Mouse (Mus musculus) stomach, embryonic 15.5 days (tissue): ENCODE measurements around the gene Epha7. TPM values are rescaled to one million over a fixed set of nuclear protein-coding genes. Genes with fewer than 3 reads are reported as not detected.

Experiments
- ATAC-seq: fragments of 200-750 bp; cut with Nextera tagmentation; 2 replicates; pipeline ENCODE4 v1.8.0; 2017; ENCODE audit warnings: low read depth, moderate number of reproducible peaks, moderate TSS enrichment; ENCODE audit not compliant: insufficient read depth, low FRiP score
- H3K27ac ChIP-seq: fragments of 300-500 bp; sonication (generic); 2 replicates; pipeline ENCODE4 v1.5.1; 2015; ENCODE audit warnings: mild to moderate bottlenecking, inconsistent platforms
- H3K27me3 ChIP-seq: fragments of 300-500 bp; sonication (generic); replicated peaks from 2 replicates; pipeline ENCODE4 v1.6.1; 2015; ENCODE audit warnings: inconsistent platforms
- H3K36me3 ChIP-seq: fragments of 300-500 bp; sonication (generic); 2 replicates; pipeline ENCODE4 v1.6.1; 2015; ENCODE audit warnings: inconsistent platforms
- H3K4me1 ChIP-seq: fragments of 300-500 bp; sonication (generic); 2 replicates; pipeline ENCODE4 v1.6.1; 2015; ENCODE audit warnings: inconsistent platforms
- H3K4me2 ChIP-seq: fragments of 300-500 bp; sonication (generic); 2 replicates; pipeline ENCODE4 v1.6.1; 2015; ENCODE audit warnings: mild to moderate bottlenecking, inconsistent platforms
- H3K4me3 ChIP-seq: fragments of 300-500 bp; sonication (generic); replicated peaks from 2 replicates; pipeline ENCODE4 v1.5.1; 2015; ENCODE audit warnings: inconsistent platforms
- H3K9ac ChIP-seq: fragments of 300-500 bp; sonication (generic); 2 replicates; pipeline ENCODE4 v1.6.1; 2015; ENCODE audit warnings: inconsistent platforms
- H3K9me3 ChIP-seq: fragments of 300-500 bp; sonication (generic); 2 replicates; pipeline ENCODE4 v1.6.1; 2016; ENCODE audit warnings: inconsistent platforms
- WGBS: fragments of 180-500 bp; shearing (Covaris S2); methylation state at CpG from one replicate; pipeline ENCODE4 v1.1.7; 2015; 5-methylcytosine and 5-hydroxymethylcytosine counted together
- polyA plus RNA-seq: library from polyadenylated mRNA; unstranded; fragments of >200 nt; fragmentation: Nextera tagmentation; extraction: Ambion mirVana; gene quantifications from 2 replicates; pipeline ENCODE4 v1.2.1, GENCODE M21; 2015

Epha7 gene
- polyA plus RNA-seq, 1 experiment from 2014 or later = 21.8 TPM

DNA sequence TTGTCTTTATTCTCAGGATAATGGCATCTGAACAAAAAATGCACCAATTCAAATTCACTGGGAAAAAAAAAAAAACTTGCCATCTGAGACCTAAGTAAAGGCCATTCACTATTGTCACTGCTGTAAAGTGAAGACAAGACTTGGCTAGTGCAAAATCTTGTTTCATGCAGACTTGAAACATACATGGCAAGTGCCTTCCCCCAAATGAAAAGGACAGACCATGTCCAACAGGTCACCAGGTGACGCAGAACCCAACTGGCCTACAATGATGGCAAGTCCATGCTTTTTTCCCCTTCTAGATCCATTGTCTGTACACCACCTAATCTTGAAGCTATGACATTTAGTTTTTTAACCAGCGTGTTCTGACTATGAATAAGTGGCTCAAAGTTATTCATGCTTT lies 94.1 kb downstream of the Epha7 start:
- no peak overlapping the region for H3K4me3 ChIP-seq
- no peak overlapping the region for H3K4me2 ChIP-seq
- no peaks in the 10 kb centered on the region for H3K9me3 ChIP-seq
- H3K27ac ChIP-seq = no peak overlapping the region
- H3K36me3 ChIP-seq = no peaks in the 10 kb centered on the region
- no peaks in the 10 kb centered on the region for H3K27me3 ChIP-seq
- ATAC-seq = no peak
- no peaks in the 10 kb centered on the region for H3K4me1 ChIP-seq
- WGBS = 92% methylated on average over 2 of the region's 2 CpGs
- no peak overlapping the region for H3K9ac ChIP-seq

DNA sequence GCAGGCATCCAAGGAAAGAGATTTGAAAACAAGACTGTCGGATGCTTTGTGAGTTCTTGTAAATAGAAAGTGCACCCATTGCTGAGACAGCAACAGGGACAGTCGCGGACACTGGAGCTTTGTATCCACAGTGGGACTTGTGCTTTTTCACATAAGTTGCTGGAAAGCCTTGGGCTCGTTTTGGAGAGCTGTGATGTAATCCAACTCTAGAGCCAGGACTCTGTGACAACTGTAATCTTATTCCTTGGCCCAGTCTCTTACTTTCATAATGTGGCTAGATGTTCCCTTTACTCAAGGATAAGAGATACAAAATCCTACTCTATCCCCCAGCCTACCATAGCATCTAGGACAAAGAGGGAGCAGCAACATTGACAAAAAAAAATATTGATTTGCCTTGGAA lies 97.2 kb downstream of the Epha7 start:
- H3K9ac ChIP-seq = no peak overlapping the region
- H3K4me3 ChIP-seq = no peak overlapping the region
- H3K27me3 ChIP-seq = no peaks in the 10 kb centered on the region
- WGBS = 70% methylated on average over 4 of the region's 4 CpGs
- no peaks in the 10 kb centered on the region for H3K9me3 ChIP-seq
- H3K4me2 ChIP-seq = no peak overlapping the region
- no peak for ATAC-seq
- no peak overlapping the region for H3K27ac ChIP-seq
- no peaks in the 10 kb centered on the region for H3K4me1 ChIP-seq
- H3K36me3 ChIP-seq = no peaks in the 10 kb centered on the region

GRCm38 (mm10) chr4:28912028-28912427 lies 99.1 kb downstream of the Epha7 start:
- Histone ChIP-seq H3K4me3 (no peak overlapping the region), H3K4me2 (no peak overlapping the region), H3K27me3 (no peaks in the 10 kb centered on the region), H3K9me3 (no peaks in the 10 kb centered on the region), H3K27ac (no peak overlapping the region), H3K4me1 (no peaks in the 10 kb centered on the region), H3K36me3 (no peaks in the 10 kb centered on the region), H3K9ac (no peak overlapping the region)
- WGBS = 79% methylated on average over 2 of the region's 2 CpGs
- no peak for ATAC-seq

DNA sequence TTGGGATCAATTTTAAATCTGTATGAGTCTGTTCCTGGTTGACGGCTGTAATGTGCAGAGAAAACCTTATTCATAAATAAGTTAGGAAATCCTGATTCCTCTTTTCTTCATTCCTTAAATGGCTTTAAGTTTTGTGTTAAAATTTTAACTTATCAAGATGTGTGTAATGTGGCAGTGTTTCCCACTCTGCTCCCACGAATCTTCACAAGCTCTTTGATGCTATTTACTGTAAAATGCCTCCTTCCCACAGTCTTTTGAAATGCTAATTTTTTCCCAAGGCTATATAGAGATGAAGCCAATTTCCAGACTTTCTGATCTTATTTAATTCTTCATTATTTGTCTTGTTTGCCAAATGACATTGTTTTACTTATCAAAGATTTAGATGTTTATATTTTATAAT lies 100.7 kb downstream of the Epha7 start:
- no peak overlapping the region for H3K27ac ChIP-seq
- no peaks in the 10 kb centered on the region for H3K27me3 ChIP-seq
- H3K4me1 ChIP-seq = no peaks in the 10 kb centered on the region
- H3K4me3 ChIP-seq = no peak overlapping the region
- no peak overlapping the region for H3K4me2 ChIP-seq
- no peaks in the 10 kb centered on the region for H3K36me3 ChIP-seq
- no peak overlapping the region for H3K9ac ChIP-seq
- no peak for ATAC-seq
- 82% methylated on average over 2 of the region's 2 CpGs for WGBS
- no peaks in the 10 kb centered on the region for H3K9me3 ChIP-seq

DNA sequence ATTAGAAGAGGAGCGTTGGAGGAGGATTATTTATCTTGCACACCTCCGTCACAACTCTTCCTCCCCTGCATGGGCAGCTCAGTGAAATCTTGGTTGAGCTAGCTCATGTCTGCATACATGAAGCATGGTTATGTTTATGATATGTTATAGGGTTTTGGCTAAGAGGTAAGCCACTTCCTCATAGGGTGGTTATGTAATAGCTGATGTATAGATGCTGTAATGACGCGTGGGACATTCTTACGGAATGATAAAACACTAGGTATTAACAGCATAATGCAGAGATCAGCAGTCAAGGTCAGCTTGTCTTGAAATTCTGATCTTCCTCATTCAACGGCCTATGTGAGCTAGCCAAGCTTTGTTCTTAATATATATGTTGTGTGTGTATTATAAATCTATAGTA lies 107.7 kb downstream of the Epha7 start:
- Histone ChIP-seq H3K9ac (no peak overlapping the region), H3K4me2 (no peak overlapping the region), H3K36me3 (no peaks in the 10 kb centered on the region), H3K4me3 (no peak overlapping the region), H3K27me3 (no peaks in the 10 kb centered on the region), H3K9me3 (no peaks in the 10 kb centered on the region), H3K27ac (no peak overlapping the region), H3K4me1 (no peaks in the 10 kb centered on the region)
- ATAC-seq = no peak
- 81% methylated on average over 6 of the region's 6 CpGs for WGBS

- H3K27ac ChIP-seq = no peak overlapping the region
- peak; percentile 60 for ATAC-seq
- WGBS = 60% methylated on average over 4 of the region's 4 CpGs
Measured at GRCm38 (mm10) chr4:28926072-28926471, 113.1 kb downstream of the Epha7 start.

DNA sequence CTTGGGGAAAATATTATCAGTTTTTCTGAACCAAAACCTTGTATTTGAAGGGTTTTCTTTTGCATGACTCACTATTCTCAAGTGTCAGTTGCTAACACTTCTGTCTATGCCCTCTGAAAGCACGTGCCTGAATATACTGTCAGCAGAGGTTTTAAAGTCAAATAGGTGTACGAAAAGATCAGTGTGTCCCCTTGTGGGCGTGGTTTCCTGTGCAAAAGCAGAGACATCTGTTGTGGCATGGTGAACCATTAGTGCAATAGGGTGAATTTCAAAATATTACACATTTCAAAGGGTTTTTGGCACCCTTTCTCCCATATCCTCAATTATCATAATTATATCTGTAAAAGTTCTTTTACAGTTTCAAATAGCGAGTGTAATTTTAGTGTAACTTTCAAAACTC lies 120.5 kb downstream of the Epha7 start:
- WGBS = 78% methylated on average over 4 of the region's 4 CpGs
- Histone ChIP-seq H3K9ac (no peak overlapping the region), H3K27me3 (no peaks in the 10 kb centered on the region), H3K4me3 (no peak overlapping the region), H3K27ac (no peak overlapping the region), H3K9me3 (no peaks in the 10 kb centered on the region), H3K36me3 (no peaks in the 10 kb centered on the region), H3K4me1 (no peaks in the 10 kb centered on the region), H3K4me2 (no peak overlapping the region)
- no peak for ATAC-seq

More at GRCm38 (mm10) chr4:28926072-28926471, 113.1 kb downstream of the Epha7 start:
- Histone ChIP-seq H3K9ac (no peak overlapping the region), H3K4me3 (no peak overlapping the region), H3K4me1 (no peaks in the 10 kb centered on the region), H3K4me2 (no peak overlapping the region), H3K27me3 (no peaks in the 10 kb centered on the region), H3K9me3 (no peaks in the 10 kb centered on the region), H3K36me3 (no peaks in the 10 kb centered on the region)

GRCm38 (mm10) chr4:28934802-28935201 lies 121.9 kb downstream of the Epha7 start:
- Histone ChIP-seq H3K36me3 (no peaks in the 10 kb centered on the region), H3K27me3 (no peaks in the 10 kb centered on the region), H3K9me3 (no peaks in the 10 kb centered on the region), H3K4me2 (no peak overlapping the region), H3K4me1 (no peaks in the 10 kb centered on the region), H3K9ac (no peak overlapping the region), H3K4me3 (no peak overlapping the region), H3K27ac (no peak overlapping the region)
- ATAC-seq = no peak
- 72% methylated on average over 10 of the region's 10 CpGs for WGBS

DNA sequence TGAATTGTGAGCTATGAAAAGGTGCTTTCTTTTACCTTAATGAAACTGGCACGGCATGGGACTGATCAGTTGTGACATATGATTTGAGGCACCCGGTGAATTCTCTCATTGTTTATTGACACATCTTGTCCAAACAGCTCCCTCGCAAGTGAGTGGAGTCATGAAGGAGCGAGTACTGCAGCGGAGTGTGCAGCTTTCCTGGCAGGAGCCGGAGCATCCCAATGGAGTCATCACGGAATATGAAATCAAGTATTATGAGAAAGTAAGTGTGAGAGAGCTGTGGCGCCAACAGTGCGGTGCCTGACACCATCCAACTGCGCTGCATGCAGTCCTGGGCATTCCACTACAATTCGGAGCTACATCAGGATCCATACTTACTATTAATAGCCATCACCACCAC lies 122.6 kb downstream of the Epha7 start:
- no peak overlapping the region for H3K4me3 ChIP-seq
- no peak overlapping the region for H3K27ac ChIP-seq
- no peak overlapping the region for H3K4me2 ChIP-seq
- ATAC-seq = no peak
- 84% methylated on average over 11 of the region's 11 CpGs for WGBS
- H3K9me3 ChIP-seq = no peaks in the 10 kb centered on the region
- no peak overlapping the region for H3K9ac ChIP-seq
- H3K4me1 ChIP-seq = no peaks in the 10 kb centered on the region
- H3K27me3 ChIP-seq = no peaks in the 10 kb centered on the region
- H3K36me3 ChIP-seq = no peaks in the 10 kb centered on the region

DNA sequence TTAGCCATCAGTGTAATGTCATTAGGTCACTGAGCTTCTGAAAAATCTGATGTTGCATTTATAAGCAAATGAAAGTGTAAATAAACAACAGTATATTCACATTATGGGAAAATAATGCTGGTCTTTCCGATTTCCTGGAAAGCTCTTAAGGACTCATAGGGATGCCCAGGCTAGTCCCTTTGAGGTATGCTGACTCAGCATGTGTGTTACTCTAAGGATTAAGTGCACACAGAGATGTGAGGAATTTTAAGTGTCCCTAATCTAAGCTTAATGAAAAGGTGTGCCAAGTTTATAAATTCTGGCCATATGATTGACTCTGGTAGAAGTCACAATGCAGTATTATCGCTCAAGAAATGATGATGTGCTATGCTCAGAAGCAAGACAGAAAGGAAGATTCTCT lies 127.8 kb downstream of the Epha7 start:
- Histone ChIP-seq H3K4me3 (no peak overlapping the region), H3K27ac (no peak overlapping the region), H3K4me2 (no peak overlapping the region), H3K27me3 (no peaks in the 10 kb centered on the region), H3K9me3 (no peaks in the 10 kb centered on the region), H3K9ac (no peak overlapping the region), H3K36me3 (no peaks in the 10 kb centered on the region), H3K4me1 (no peaks in the 10 kb centered on the region)
- WGBS = 88% methylated on average over 2 of the region's 2 CpGs
- ATAC-seq = no peak

- no peaks in the 10 kb centered on the region for H3K36me3 ChIP-seq
- no peaks in the 10 kb centered on the region for H3K9me3 ChIP-seq
- H3K9ac ChIP-seq = no peak overlapping the region
- no peak overlapping the region for H3K4me3 ChIP-seq
- no peaks in the 10 kb centered on the region for H3K27me3 ChIP-seq
- no peak overlapping the region for H3K27ac ChIP-seq
- ATAC-seq = no peak
- no peaks in the 10 kb centered on the region for H3K4me1 ChIP-seq
- WGBS = 79% methylated on average over 6 of the region's 6 CpGs
- H3K4me2 ChIP-seq = no peak overlapping the region
Measured at GRCm38 (mm10) chr4:28944237-28944636, 131.3 kb downstream of the Epha7 start.

DNA sequence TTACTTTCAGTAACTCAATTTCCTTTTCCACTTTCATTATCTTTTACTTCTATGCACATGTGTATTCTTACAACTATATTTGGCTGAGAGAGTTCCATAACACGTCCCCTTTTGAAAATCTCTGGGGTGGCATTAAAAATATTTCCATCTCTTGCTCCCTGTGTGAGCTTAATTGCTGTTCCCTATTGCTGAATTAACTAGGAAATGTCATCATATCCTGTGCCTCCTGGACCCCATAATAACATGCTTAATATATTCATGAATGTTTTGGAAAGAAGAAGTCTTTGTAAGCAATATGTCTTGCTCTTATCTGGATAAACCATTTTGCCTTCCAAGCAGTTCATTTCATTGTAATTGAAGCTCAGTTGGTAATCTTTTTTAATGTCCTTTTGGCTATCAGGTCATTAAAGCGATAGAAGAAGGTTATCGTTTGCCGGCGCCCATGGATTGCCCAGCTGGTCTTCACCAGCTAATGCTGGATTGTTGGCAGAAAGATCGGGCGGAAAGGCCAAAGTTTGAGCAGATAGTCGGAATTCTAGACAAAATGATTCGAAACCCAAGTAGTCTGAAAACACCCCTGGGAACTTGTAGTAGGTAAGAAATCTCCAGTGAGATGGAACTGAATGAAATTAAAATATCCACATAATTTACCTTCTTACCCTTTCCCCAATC lies 148.1 kb downstream of the Epha7 start:
- 86% methylated on average over 9 of the region's 9 CpGs for WGBS

More for the DNA sequence above, 148.1 kb downstream of the Epha7 start:
- no peaks in the 10 kb centered on the region for H3K9me3 ChIP-seq
- H3K9ac ChIP-seq = no peak overlapping the region
- no peak for ATAC-seq
- no peak overlapping the region for H3K27ac ChIP-seq
- H3K4me3 ChIP-seq = no peak overlapping the region
- no peaks in the 10 kb centered on the region for H3K4me1 ChIP-seq
- H3K27me3 ChIP-seq = no peaks in the 10 kb centered on the region
- H3K36me3 ChIP-seq = no peaks in the 10 kb centered on the region
- H3K4me2 ChIP-seq = no peak overlapping the region
